Mouse (Mus musculus): ENCODE measurements around the gene Cdkn2c. TPM values are rescaled to one million over a fixed set of nuclear protein-coding genes. Genes with fewer than 3 reads are reported as not detected.

Gene Cdkn2c
- polyA plus RNA-seq, 1 experiment: 6.0 TPM

DNA sequence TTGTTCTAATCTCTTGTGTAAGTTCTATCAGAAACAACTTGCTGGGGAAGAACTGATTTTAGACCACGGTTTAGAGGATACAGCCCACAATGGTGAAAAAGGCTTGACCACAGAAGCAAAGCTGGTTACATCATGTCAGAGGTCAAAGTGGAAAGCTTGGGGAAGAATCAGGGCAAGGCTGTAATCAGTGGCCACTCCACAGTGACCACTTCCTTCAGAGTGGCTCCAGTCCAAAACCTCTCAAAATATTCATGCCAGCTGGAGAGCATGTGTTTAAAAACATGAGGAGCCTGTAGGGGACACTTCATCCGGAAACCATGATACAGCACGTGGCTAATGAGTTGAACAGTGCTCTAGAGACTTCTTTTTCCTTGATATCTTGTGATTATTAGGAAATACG, 54.4 kb downstream of the Cdkn2c start:
- TF ChIP-seq CTCF (IDR thresholded peaks at IDR 0.05; ENCODE audit: extremely low read depth, insufficient read length, insufficient replicate concordance, low read depth, low read length): no peak
- no peak for TF ChIP-seq POLR2A (IDR thresholded peaks at IDR 0.05; ENCODE audit: low read depth, low read length)
- H3K4me1 ChIP-seq (ENCODE audit: control insufficient read depth, insufficient read depth, insufficient read length, low read length): no peaks in the 10 kb centered on the region
- WGBS: 75% methylated on average over 4 of the region's 4 CpGs
- no peak overlapping the region for H3K27ac ChIP-seq (ENCODE audit: insufficient read depth, low read depth, low read length)
- no peaks in the 10 kb centered on the region for H3K36me3 ChIP-seq (ENCODE audit: control insufficient read depth, insufficient read depth, low read length)
- H3K4me3 ChIP-seq (ENCODE audit: low read depth, low read length): no peak overlapping the region
- H3K27me3 ChIP-seq (ENCODE audit: control insufficient read depth, insufficient read depth, low read length): no peaks in the 10 kb centered on the region

Other genes starting within 250 kb of the Cdkn2c start
- 17.0 and 27.2 TPM in 2 replicates for gene Rnf11, start 182.5 kb downstream of the Cdkn2c start, polyA plus RNA-seq (2012; rRNA removed)
- not detected in 2 replicates for gene 4930522H14Rik, start 135.9 kb downstream of the Cdkn2c start, polyA plus RNA-seq (2012; rRNA removed)
- 4.3 and 7.4 TPM in 2 replicates for gene Faf1, start 9.4 kb upstream of the Cdkn2c start, polyA plus RNA-seq (2012; rRNA removed)

All from small intestine, adult 2 months (tissue).